Comparison of ENCODE assay signal across 8 mouse cellular contexts in the genomic region with DNA sequence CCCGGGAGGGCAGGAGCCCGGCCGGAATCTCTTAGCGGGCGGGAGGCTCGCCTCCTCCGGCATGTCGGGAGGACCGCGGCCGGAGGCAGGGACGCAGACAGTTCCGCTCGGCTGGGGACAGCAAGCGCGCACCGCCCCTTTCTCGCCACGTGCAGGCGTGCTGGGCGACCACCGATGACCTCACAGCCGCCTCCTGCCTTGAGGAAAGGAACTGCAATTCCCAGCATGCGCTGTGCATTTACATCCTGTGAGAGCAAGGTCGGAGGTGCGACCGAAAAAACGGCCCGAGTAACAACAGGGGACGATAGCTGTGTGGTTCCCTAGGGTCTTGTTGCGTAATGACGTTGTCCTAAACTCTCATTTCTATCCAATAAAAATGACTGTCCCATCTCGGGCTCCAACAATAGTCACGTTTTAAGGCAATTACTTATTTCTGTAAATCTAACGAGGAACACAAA. TPM values are rescaled to one million over a fixed set of nuclear protein-coding genes. Genes with fewer than 3 reads are reported as not detected.
DNase-seq lines count a peak whose midpoint lies in the region; ATAC-seq and TF ChIP-seq lines count a peak whose summit lies in the region.

A gene (minus strand): TSS at position 122 of the 458 bp plus-strand sequence.

- peak; percentile 70 for TF ChIP-seq CTCF in lung, postnatal 0 days (IDR thresholded peaks at IDR 0.05)

- peaks cover 42% of the 10 kb centered on the region for H3K36me3 ChIP-seq in hindbrain, embryonic 10.5 days
- 0 out of 2 replicates have a peak, but pooled peaks cover 2% of the 10 kb centered on the region for H3K36me3 ChIP-seq in lung, postnatal 0 days (ENCODE audit: insufficient read depth, low read length)

- DNase-seq in MN1 (ENCODE audit: low spot score) = peak; percentile 97
- peak; percentile 98 for DNase-seq in cerebellum, adult 9-10 months
- peak; percentile 98 for DNase-seq in hindbrain, embryonic 10.5 days (ENCODE audit: low spot score)
- DNase-seq in layer of hippocampus, adult 9-11 months = peak; percentile 99
- DNase-seq in lung, postnatal 0 days (ENCODE audit: low spot score) = peak; percentile 99
- peak; percentile 91 for DNase-seq in ovary, postnatal 14 days (ENCODE audit: low spot score)
- peak; percentile 95 for DNase-seq in thymus, postnatal 14 days

- TF ChIP-seq EP300 in lung, postnatal 0 days (IDR thresholded peaks at IDR 0.05) = peak; percentile 51

- peak within 1 kb of the TSS; percentile 86 for H3K27ac ChIP-seq in hindbrain, embryonic 10.5 days
- peak within 1 kb of the TSS; percentile 66 for H3K27ac ChIP-seq in lung, postnatal 0 days (ENCODE audit: low read length)

- no peaks in the 10 kb centered on the region for H3K9me3 ChIP-seq in hindbrain, embryonic 10.5 days
- H3K9me3 ChIP-seq in lung, postnatal 0 days (ENCODE audit: low read length) = no peaks in the 10 kb centered on the region

- under 1% methylated on average over 35 of the region's 35 CpGs for WGBS in hindbrain, embryonic 10.5 days
- under 1% methylated on average over 34 of the region's 35 CpGs for WGBS in lung, postnatal 0 days

- H3K4me2 ChIP-seq in lung, postnatal 0 days (replicated peaks; ENCODE audit: low read depth, low read length) = peak within 1 kb of the TSS; percentile 91

- peak within 1 kb of the TSS; percentile 71 for H3K4me3 ChIP-seq in hindbrain, embryonic 10.5 days
- peak within 1 kb of the TSS; percentile 93 for H3K4me3 ChIP-seq in lung, postnatal 0 days (ENCODE audit: low read depth, low read length)

- H3K27me3 ChIP-seq in hindbrain, embryonic 10.5 days (ENCODE audit: insufficient read depth, poor library complexity, severe bottlenecking) = no peaks in the 10 kb centered on the region
- H3K27me3 ChIP-seq in lung, postnatal 0 days (replicated peaks; ENCODE audit: insufficient read depth, low read length) = no peaks in the 10 kb centered on the region

- peak within 1 kb of the TSS; percentile 51 for H3K9ac ChIP-seq in lung, postnatal 0 days (replicated peaks; ENCODE audit: low read depth)

- ATAC-seq in frontal cortex, adult (ENCODE audit: low TSS enrichment) = peak; percentile 96
- ATAC-seq in lung, postnatal 0 days = peak; percentile 99

- H3K4me1 ChIP-seq in hindbrain, embryonic 10.5 days (replicated peaks) = peaks cover 20% of the 10 kb centered on the region
- peaks cover 9% of the 10 kb centered on the region for H3K4me1 ChIP-seq in lung, postnatal 0 days (ENCODE audit: insufficient read depth, low read depth, low read length)

RNA-seq across cellular contexts. Expression of the gene that starts here (rescaled TPM):
- 18.8 and 21.7 TPM in 2 replicates for polyA plus RNA-seq in hindbrain, embryonic 10.5 days (2016; fragmentation: Nextera tagmentation; extraction: Ambion mirVana)
- 5.9 and 6.2 TPM in 2 replicates for polyA plus RNA-seq in lung, postnatal 0 days (2015; fragmentation: Nextera tagmentation; extraction: Ambion mirVana)

Comparison
In these comparisons a context has a peak if more than half of its experiments do, and no peak if none do; other contexts are left out.
1. Peak in every context shown above with its lines: DNase-seq, ATAC-seq, H3K4me3 ChIP-seq and H3K27ac ChIP-seq.